Mouse (Mus musculus): ENCODE measurements around the gene Usp47.

Gene Usp47

GRCm38 (mm10) chr7:112120861-112121810 lies 97.8 kb downstream of the Usp47 start:
- DNase-seq (ENCODE audit: low read depth, low spot score): no peak

- DNase-seq (ENCODE audit: low read depth, low spot score): no peak
Observed at GRCm38 (mm10) chr7:112121866-112122500, 98.7 kb downstream of the Usp47 start.

GRCm38 (mm10) chr7:112123612-112124011 lies 100.3 kb downstream of the Usp47 start:
- DNase-seq (ENCODE audit: low read depth, low spot score): no peak

- DNase-seq (ENCODE audit: low read depth, low spot score): no peak
Observed at GRCm38 (mm10) chr7:112125625-112126260, 102.4 kb downstream of the Usp47 start.

GRCm38 (mm10) chr7:112127085-112127637 lies 103.9 kb downstream of the Usp47 start:
- DNase-seq (ENCODE audit: low read depth, low spot score): no peak

GRCm38 (mm10) chr7:112127954-112128353 lies 104.7 kb downstream of the Usp47 start:
- no peak for DNase-seq (ENCODE audit: low read depth, low spot score)

GRCm38 (mm10) chr7:112128810-112129209 lies 105.5 kb downstream of the Usp47 start:
- no peak for DNase-seq (ENCODE audit: low read depth, low spot score)

GRCm38 (mm10) chr7:112129851-112130250 lies 106.5 kb downstream of the Usp47 start:
- no peak for DNase-seq (ENCODE audit: low read depth, low spot score)

GRCm38 (mm10) chr7:112130660-112131059 lies 107.4 kb downstream of the Usp47 start:
- DNase-seq (ENCODE audit: low read depth, low spot score): no peak

GRCm38 (mm10) chr7:112132005-112132404 lies 108.7 kb downstream of the Usp47 start:
- no peak for DNase-seq (ENCODE audit: low read depth, low spot score)

GRCm38 (mm10) chr7:112133277-112133676 lies 110.0 kb downstream of the Usp47 start:
- no peak for DNase-seq (ENCODE audit: low read depth, low spot score)

- no peak for DNase-seq (ENCODE audit: low read depth, low spot score)
Observed at GRCm38 (mm10) chr7:112135161-112135560, 111.9 kb downstream of the Usp47 start.

GRCm38 (mm10) chr7:112136537-112136936 lies 113.2 kb downstream of the Usp47 start:
- DNase-seq (ENCODE audit: low read depth, low spot score): no peak

GRCm38 (mm10) chr7:112138168-112138508 lies 114.8 kb downstream of the Usp47 start:
- no peak for DNase-seq (ENCODE audit: low read depth, low spot score)

GRCm38 (mm10) chr7:112138509-112139405 lies 115.5 kb downstream of the Usp47 start:
- no peak for DNase-seq (ENCODE audit: low read depth, low spot score)

GRCm38 (mm10) chr7:112140725-112141124 lies 117.4 kb downstream of the Usp47 start:
- DNase-seq (ENCODE audit: low read depth, low spot score): no peak

- no peak for DNase-seq (ENCODE audit: low read depth, low spot score)
Observed at GRCm38 (mm10) chr7:112142616-112143015, 119.3 kb downstream of the Usp47 start.

GRCm38 (mm10) chr7:112143090-112143500 lies 119.8 kb downstream of the Usp47 start:
- no peak for DNase-seq (ENCODE audit: low read depth, low spot score)

GRCm38 (mm10) chr7:112143978-112144377 lies 120.7 kb downstream of the Usp47 start:
- no peak for DNase-seq (ENCODE audit: low read depth, low spot score)

GRCm38 (mm10) chr7:112144646-112145179 lies 121.4 kb downstream of the Usp47 start:
- DNase-seq (ENCODE audit: low read depth, low spot score): no peak

GRCm38 (mm10) chr7:112147979-112148378 lies 124.7 kb downstream of the Usp47 start:
- no peak for DNase-seq (ENCODE audit: low read depth, low spot score)

Measured in embryo, embryonic 11.5 days (tissue).